Mouse (Mus musculus) liver (tissue): ENCODE results near the gene Fmo5.

ENCODE experiments used
- DNase-seq: peaks from one replicate; pipeline ENCODE4 v3.0.0-alpha.2; 2020; ENCODE audit warnings: mixed read lengths

Fmo5 gene

GRCm38 (mm10) chr3:97681321-97682158 is 52.9 kb downstream of the Fmo5 start:
- DNase-seq = peak; percentile 74

- DNase-seq = no peak
Measured at GRCm38 (mm10) chr3:97682159-97682502, 53.5 kb downstream of the Fmo5 start.

- no peak for DNase-seq
Measured at GRCm38 (mm10) chr3:97682576-97682975, 54.0 kb downstream of the Fmo5 start.

- DNase-seq = no peak
Measured at GRCm38 (mm10) chr3:97683560-97684195, 55.1 kb downstream of the Fmo5 start.

GRCm38 (mm10) chr3:97686372-97687117 is 57.9 kb downstream of the Fmo5 start:
- no peak for DNase-seq

GRCm38 (mm10) chr3:97689289-97689688 is 60.7 kb downstream of the Fmo5 start:
- no peak for DNase-seq

GRCm38 (mm10) chr3:97690590-97690989 is 62.0 kb downstream of the Fmo5 start:
- no peak for DNase-seq

GRCm38 (mm10) chr3:97691443-97692017 is 62.9 kb downstream of the Fmo5 start:
- no peak for DNase-seq

- DNase-seq = no peak
Measured at GRCm38 (mm10) chr3:97693806-97694205, 65.2 kb downstream of the Fmo5 start.

- no peak for DNase-seq
Measured at GRCm38 (mm10) chr3:97696866-97697265, 68.3 kb downstream of the Fmo5 start.

- DNase-seq = no peak
Measured at GRCm38 (mm10) chr3:97697291-97697690, 68.7 kb downstream of the Fmo5 start.

GRCm38 (mm10) chr3:97699061-97699460 is 70.5 kb downstream of the Fmo5 start:
- DNase-seq = no peak

GRCm38 (mm10) chr3:97701198-97701597 is 72.6 kb downstream of the Fmo5 start:
- DNase-seq = no peak

- no peak for DNase-seq
Measured at GRCm38 (mm10) chr3:97702448-97703080, 74.0 kb downstream of the Fmo5 start.
